Mouse (Mus musculus): Measurements from ENCODE around the gene Scfd2.

GRCm38 (mm10) chr5:74246453-74246852 lies 285.1 kb downstream of the Scfd2 start:
- no peak for TF ChIP-seq CTCF (IDR thresholded peaks at IDR 0.05; ENCODE audit: low read depth)
- TF ChIP-seq EP300 (IDR thresholded peaks at IDR 0.05; ENCODE audit: low read depth), result no peak
